Mouse (Mus musculus) forebrain, postnatal 0 days (tissue): ENCODE measurements around the gene Slc41a2. TPM values are rescaled to one million over a fixed set of nuclear protein-coding genes. Genes with fewer than 3 reads are reported as not detected.

Experiments used
- ATAC-seq: fragments of 200-750 bp; cut with Nextera tagmentation; 2 replicates; pipeline ENCODE4 v1.8.0; 2017; ENCODE audit warnings: mild to moderate bottlenecking, moderate library complexity
- DNase-seq: peaks from one replicate; pipeline ENCODE4 v3.0.0-alpha.2; 2015
- H3K27ac ChIP-seq: fragments of 300-500 bp; sonication (generic); 2 replicates; pipeline ENCODE4 v1.5.1; 2014; ENCODE audit warnings: low read depth, mild to moderate bottlenecking, antibody characterized with exemption, low read length, moderate library complexity, mixed read lengths
- H3K27me3 ChIP-seq: fragments of 300-500 bp; sonication (generic); 2 replicates; pipeline ENCODE4 v1.6.1; 2014; ENCODE audit warnings: mild to moderate bottlenecking, low read length, mixed read lengths; ENCODE audit not compliant: insufficient read depth
- H3K36me3 ChIP-seq: fragments of 300-500 bp; sonication (generic); 2 replicates; pipeline ENCODE4 v1.6.1; 2014; ENCODE audit warnings: mild to moderate bottlenecking, moderate library complexity; ENCODE audit not compliant: insufficient read depth
- H3K4me1 ChIP-seq: fragments of 300-500 bp; sonication (generic); 2 replicates; pipeline ENCODE4 v1.6.1; 2014; ENCODE audit warnings: antibody characterized with exemption; ENCODE audit not compliant: insufficient read depth
- H3K4me2 ChIP-seq: fragments of 300-500 bp; sonication (generic); 2 replicates; pipeline ENCODE4 v1.6.1; 2014; ENCODE audit warnings: low read depth, mild to moderate bottlenecking, moderate library complexity
- H3K4me3 ChIP-seq: fragments of 300-500 bp; sonication (generic); 2 replicates; pipeline ENCODE4 v1.5.1; 2014; ENCODE audit warnings: low read depth, low read length, mixed read lengths
- H3K9ac ChIP-seq: fragments of 300-500 bp; sonication (generic); 2 replicates; pipeline ENCODE4 v1.6.1; 2014; ENCODE audit warnings: mild to moderate bottlenecking
- H3K9me3 ChIP-seq: fragments of 300-500 bp; sonication (generic); 2 replicates; pipeline ENCODE4 v1.6.1; 2016; ENCODE audit warnings: low read length
- CTCF ChIP-seq: sonication (generic); IDR thresholded peaks from 2 replicates; pipeline ENCODE4 v1.5.1; 2016; ENCODE audit warnings: antibody characterized with exemption, control low read depth, low read depth
- WGBS: fragments of 180-500 bp; shearing (Covaris S2); extraction: QIAGEN DNeasy Blood & Tissue Kit; methylation state at CpG from one replicate; pipeline ENCODE4 v1.1.7; 2014; 5-methylcytosine and 5-hydroxymethylcytosine counted together
- polyA plus RNA-seq: library from polyadenylated mRNA; unstranded; fragments of >200 nt; fragmentation: Nextera tagmentation; extraction: Ambion mirVana; gene quantifications from 2 replicates; pipeline ENCODE4 v1.2.1, GENCODE M21; 2015
- total RNA-seq: library from RNA; depleted of rRNA; stranded (reverse); fragments of >200 nt; gene quantifications from 2 replicates; pipeline ENCODE4 v1.2.3, GENCODE M21; 2014

The Slc41a2 gene
- total and polyA plus RNA-seq, 2 experiments from 2014 or later: 10.1 to 23.8 TPM

DNA sequence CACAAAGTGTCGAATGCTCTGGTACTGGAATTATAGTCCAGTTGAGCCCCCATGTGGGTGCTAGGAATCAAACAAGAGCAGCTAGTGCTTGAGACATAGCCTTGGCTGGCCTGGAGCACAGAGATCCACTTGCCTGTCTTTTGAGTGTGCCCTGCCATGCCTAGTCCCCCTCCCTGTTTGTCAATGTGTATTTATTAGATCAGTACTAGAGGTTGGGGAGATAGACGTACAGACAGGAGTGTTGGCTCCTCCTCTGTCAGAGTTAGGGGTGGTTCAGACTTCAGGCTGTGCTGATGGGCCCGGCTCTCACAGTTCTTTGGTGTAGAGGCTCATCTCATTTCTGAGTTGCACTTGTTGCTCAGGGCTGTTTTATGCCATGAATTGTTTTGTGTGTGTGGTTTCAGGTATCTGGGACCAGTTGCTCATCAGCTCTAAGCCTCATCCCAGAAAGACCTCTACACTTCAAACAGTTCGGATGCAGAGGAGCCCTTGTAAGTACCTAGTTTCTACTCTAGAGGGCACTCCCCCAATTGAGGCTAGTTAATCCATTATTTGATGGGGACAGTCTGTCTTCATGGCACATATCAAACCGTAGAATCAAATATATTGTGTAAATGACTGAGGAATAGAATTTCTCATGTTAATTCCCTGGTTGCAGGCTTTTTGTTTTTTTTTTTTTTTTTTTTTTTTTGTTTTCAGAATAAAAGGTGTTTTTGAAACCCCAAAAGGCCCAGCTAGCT lies 24.1 kb upstream of the Slc41a2 start:
- TF ChIP-seq CTCF: peak; percentile 66
- WGBS: 36% methylated on average over 5 of the region's 5 CpGs
- ATAC-seq (no peak), DNase-seq (peak; percentile 45)
- no peak overlapping the region for H3K9ac ChIP-seq
- H3K27ac ChIP-seq: no peak overlapping the region
- H3K4me3 ChIP-seq: no peak overlapping the region
- peak overlapping the region; percentile 74; the same call in 1 of the 2 replicates for H3K4me2 ChIP-seq
- H3K9me3 ChIP-seq: no peaks in the 10 kb centered on the region
- peaks cover 41% of the 10 kb centered on the region for H3K36me3 ChIP-seq
- peaks cover 11% of the 10 kb centered on the region; the same call in 1 of the 2 replicates for H3K4me1 ChIP-seq
- H3K27me3 ChIP-seq: no peaks in the 10 kb centered on the region

DNA sequence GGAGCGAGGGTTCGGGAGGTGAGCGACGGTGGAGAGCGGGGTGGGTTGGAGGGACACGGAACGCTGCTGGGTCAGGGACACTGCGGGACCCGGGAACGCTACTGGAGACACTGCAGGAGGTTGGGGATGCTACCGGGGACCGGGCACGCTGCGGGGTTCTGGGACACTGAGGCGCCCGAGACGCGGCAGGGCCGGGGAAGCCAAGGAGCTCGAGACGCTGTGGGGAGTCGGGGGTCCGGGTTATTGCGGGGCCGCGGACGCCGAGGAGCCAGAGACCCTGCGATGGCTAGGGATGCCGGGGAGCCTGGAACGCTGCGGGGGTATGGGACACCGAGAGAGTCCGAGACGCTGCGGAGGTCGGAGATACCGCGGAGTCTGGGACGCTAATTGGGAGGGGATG lies 22.7 kb upstream of the Slc41a2 start:
- peak; percentile 72 for ATAC-seq
- H3K4me3 ChIP-seq: peak overlapping the region; percentile 56
- H3K9me3 ChIP-seq: no peaks in the 10 kb centered on the region
- no peak for TF ChIP-seq CTCF
- peaks cover 11% of the 10 kb centered on the region; the same call in 1 of the 2 replicates for H3K4me1 ChIP-seq
- peak overlapping the region; percentile 75 for H3K27ac ChIP-seq
- H3K4me2 ChIP-seq: peak overlapping the region; percentile 74
- no peak for DNase-seq
- peak overlapping the region; percentile 63 for H3K9ac ChIP-seq
- peaks cover 26% of the 10 kb centered on the region for H3K36me3 ChIP-seq
- H3K27me3 ChIP-seq: no peaks in the 10 kb centered on the region
- under 1% methylated on average over 40 of the region's 40 CpGs for WGBS

DNA sequence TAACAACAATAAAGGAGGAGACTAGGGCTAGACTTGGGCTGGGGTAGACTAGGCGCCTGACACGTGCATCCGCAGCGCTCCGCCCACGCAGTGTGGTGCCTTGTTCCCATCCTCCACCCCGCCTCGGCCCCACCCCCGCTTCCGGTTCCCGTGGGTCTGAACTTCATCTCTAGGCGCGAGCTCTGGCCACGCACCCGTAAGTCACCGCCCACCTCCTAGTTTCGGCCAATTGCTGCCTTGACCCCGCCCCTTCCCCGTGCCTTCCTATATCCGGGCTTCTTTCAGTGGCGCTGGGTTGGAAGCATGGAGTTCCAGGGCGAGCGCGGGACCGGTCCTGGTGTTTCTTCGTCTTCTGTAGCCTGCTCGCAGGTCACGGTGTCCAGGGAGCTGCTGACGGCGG lies 22.3 kb upstream of the Slc41a2 start, which contains the start of gene D10Wsu102e:
Gene D10Wsu102e (plus strand): TSS at position 266 of the 400 bp plus-strand sequence.
- TF ChIP-seq CTCF: no peak
- ATAC-seq (peak; percentile 98), DNase-seq (peak; percentile 97)
- Histone ChIP-seq H3K4me1 (peaks cover 11% of the 10 kb centered on the region; the same call in 1 of the 2 replicates), H3K27ac (peak within 1 kb of the TSS; percentile 75), H3K4me3 (peak within 1 kb of the TSS; percentile 56), H3K27me3 (no peaks in the 10 kb centered on the region), H3K4me2 (peak within 1 kb of the TSS; percentile 74), H3K9ac (peak within 1 kb of the TSS; percentile 63), H3K36me3 (peaks cover 22% of the 10 kb centered on the region), H3K9me3 (no peaks in the 10 kb centered on the region)
- 3% methylated on average over 30 of the region's 30 CpGs for WGBS

DNA sequence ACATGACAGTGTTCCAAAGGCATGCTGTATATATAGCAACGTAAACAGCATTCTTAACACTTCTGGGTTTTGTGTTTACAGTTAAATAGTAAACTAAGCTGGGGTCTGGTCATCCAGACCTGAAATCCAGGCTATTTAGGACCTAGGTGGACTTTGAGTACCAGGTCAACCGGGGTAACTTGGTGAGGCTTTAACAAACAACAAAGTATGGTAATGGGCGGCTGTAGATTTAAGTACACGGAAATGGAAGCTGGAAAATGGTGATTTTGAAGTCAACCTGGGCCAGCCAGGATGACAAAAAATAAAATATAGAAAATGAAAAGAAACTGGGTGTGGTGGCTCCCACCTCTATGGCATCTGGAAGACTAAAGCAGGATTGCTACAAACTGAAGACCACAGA lies 21.8 kb upstream of the Slc41a2 start:
- peak overlapping the region; percentile 63 for H3K9ac ChIP-seq
- ATAC-seq (no peak; the same call in 1 of the 2 replicates), DNase-seq (no peak)
- H3K27me3 ChIP-seq: no peaks in the 10 kb centered on the region
- peak overlapping the region; percentile 56 for H3K4me3 ChIP-seq
- H3K9me3 ChIP-seq: no peaks in the 10 kb centered on the region
- peak overlapping the region; percentile 75 for H3K27ac ChIP-seq
- 87% methylated on average over 4 of the region's 4 CpGs for WGBS
- peaks cover 17% of the 10 kb centered on the region for H3K36me3 ChIP-seq
- TF ChIP-seq CTCF: no peak
- H3K4me1 ChIP-seq: peaks cover 11% of the 10 kb centered on the region; the same call in 1 of the 2 replicates
- H3K4me2 ChIP-seq: peak overlapping the region; percentile 74

DNA sequence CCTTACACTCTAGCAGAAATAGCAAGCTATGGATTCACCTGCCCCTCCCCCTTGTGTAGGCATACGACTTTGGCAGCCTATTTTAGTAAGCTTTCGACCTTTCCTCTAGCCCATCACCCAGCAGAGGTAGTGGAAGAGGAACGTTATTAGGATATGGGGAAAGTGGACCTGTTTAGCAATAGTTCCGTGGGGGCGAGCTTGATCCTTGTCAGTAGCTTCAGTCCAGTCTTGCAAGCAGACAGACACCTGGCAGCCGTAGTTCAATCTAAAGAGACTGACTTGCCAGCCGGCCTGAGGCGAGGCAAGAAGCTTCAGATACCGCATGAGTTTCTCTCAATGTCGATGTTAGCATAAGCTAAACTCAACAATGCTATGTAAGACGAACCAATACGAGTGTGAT lies 18.7 kb upstream of the Slc41a2 start:
- no peak for DNase-seq
- H3K36me3 ChIP-seq: no peaks in the 10 kb centered on the region
- no peak overlapping the region for H3K27ac ChIP-seq
- TF ChIP-seq CTCF: no peak
- ATAC-seq: no peak
- WGBS: 84% methylated on average over 12 of the region's 12 CpGs
- peaks cover 6% of the 10 kb centered on the region; the same call in 1 of the 2 replicates for H3K4me1 ChIP-seq
- no peaks in the 10 kb centered on the region for H3K27me3 ChIP-seq
- H3K9me3 ChIP-seq: no peaks in the 10 kb centered on the region
- no peak overlapping the region for H3K4me2 ChIP-seq
- H3K9ac ChIP-seq: no peak overlapping the region
- no peak overlapping the region for H3K4me3 ChIP-seq

DNA sequence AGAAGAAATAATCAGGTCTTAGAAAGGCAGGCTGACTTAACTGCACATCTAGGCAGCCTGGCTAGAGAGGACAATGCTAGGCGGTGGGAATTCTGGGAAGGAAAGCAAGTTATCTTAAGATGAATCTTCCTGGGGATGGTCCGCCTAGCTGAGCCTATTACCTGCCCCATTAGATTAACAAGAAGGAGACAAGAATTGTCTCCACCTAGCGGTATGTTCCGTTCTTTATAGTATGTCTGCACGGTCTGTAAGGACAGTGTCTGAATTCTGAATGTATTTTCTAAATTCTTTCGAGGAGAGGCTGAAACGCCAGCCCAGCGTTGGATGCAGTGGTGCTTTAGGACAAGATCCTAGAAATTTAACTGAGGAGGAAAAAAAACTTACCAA lies 16.6 kb upstream of the Slc41a2 start:
- no peaks in the 10 kb centered on the region for H3K4me1 ChIP-seq
- ATAC-seq (peak; percentile 25; the same call in 1 of the 2 replicates), DNase-seq (peak; percentile 40)
- no peak overlapping the region for H3K4me3 ChIP-seq
- H3K9me3 ChIP-seq: no peaks in the 10 kb centered on the region
- 0 out of 2 replicates have a peak overlapping the region, but pooled peaks have one; percentile 10 for H3K9ac ChIP-seq
- 58% methylated on average over 8 of the region's 8 CpGs for WGBS
- no peaks in the 10 kb centered on the region for H3K36me3 ChIP-seq
- H3K27me3 ChIP-seq: no peaks in the 10 kb centered on the region
- no peak overlapping the region for H3K4me2 ChIP-seq
- H3K27ac ChIP-seq: peak overlapping the region; percentile 29; the same call in 1 of the 2 replicates
- TF ChIP-seq CTCF: peak; percentile 58
